Mouse (Mus musculus) embryonic facial prominence, embryonic 10.5 days (tissue): ENCODE data around the gene Echs1. TPM values are rescaled to one million over a fixed set of nuclear protein-coding genes. Genes with fewer than 3 reads are reported as not detected.

Experiments
- polyA plus RNA-seq: library from polyadenylated mRNA; unstranded; fragments of >200 nt; fragmentation: Nextera tagmentation; extraction: Ambion mirVana; gene quantifications from 2 replicates; pipeline ENCODE4 v1.2.1, GENCODE M21; 2016

Echs1 gene
- polyA plus RNA-seq, 1 experiment from 2014 or later = 174 TPM

Other genes with a start within 250 kb of the Echs1 start
- gene Kndc1, start 221.8 kb downstream of the Echs1 start, polyA plus RNA-seq = 0.11 and 0.40 TPM in 2 replicates
- gene Utf1, start 172.7 kb downstream of the Echs1 start, polyA plus RNA-seq = 0.20 and 0.36 TPM in 2 replicates
- 0.92 and 1.3 TPM in 2 replicates for gene 6430531B16Rik, start 137.7 kb downstream of the Echs1 start, polyA plus RNA-seq
- gene Adam8, start 123.9 kb downstream of the Echs1 start, polyA plus RNA-seq = 1.7 and 2.3 TPM in 2 replicates
- 39.2 and 42.7 TPM in 2 replicates for gene Zfp511, start 80.1 kb downstream of the Echs1 start, polyA plus RNA-seq
- gene Tubgcp2, start 79.8 kb downstream of the Echs1 start, polyA plus RNA-seq = 80.2 and 80.8 TPM in 2 replicates
- 2.6 and 9.9 TPM in 2 replicates for gene Msx3, start 67.4 kb downstream of the Echs1 start, polyA plus RNA-seq
- gene Caly, start 33.9 kb downstream of the Echs1 start, polyA plus RNA-seq = 0.98 and 1.4 TPM in 2 replicates
- not detected in 2 replicates for gene Prap1, start 23.1 kb downstream of the Echs1 start, polyA plus RNA-seq
- 12.4 and 15.9 TPM in 2 replicates for gene Fuom, start 14.0 kb downstream of the Echs1 start, polyA plus RNA-seq
- gene Paox, start 677 bp downstream of the Echs1 start, polyA plus RNA-seq = 18.6 and 21.3 TPM in 2 replicates
- gene Mtg1, start 21.1 kb upstream of the Echs1 start, polyA plus RNA-seq = 25.3 and 31.3 TPM in 2 replicates
- 0.15 and 0.67 TPM in 2 replicates for gene Sprn, start 38.4 kb upstream of the Echs1 start, polyA plus RNA-seq
- gene Olfr522, start 48.3 kb upstream of the Echs1 start, polyA plus RNA-seq = not detected in 2 replicates
- gene Olfr523, start 56.7 kb upstream of the Echs1 start, polyA plus RNA-seq = not detected in 2 replicates
- gene Olfr524, start 89.5 kb upstream of the Echs1 start, polyA plus RNA-seq = not detected in 2 replicates
- gene Cd163l1, start 101.8 kb upstream of the Echs1 start, polyA plus RNA-seq = not detected in 2 replicates
- not detected in 2 replicates for gene 5830411N06Rik, start 130.8 kb upstream of the Echs1 start, polyA plus RNA-seq
- 0.03 TPM in 1 of 2 replicates, not detected in the other for gene Olfr525, start 204.4 kb upstream of the Echs1 start, polyA plus RNA-seq
- gene Olfr527, start 217.5 kb upstream of the Echs1 start, polyA plus RNA-seq = not detected in 2 replicates
- not detected in 2 replicates for gene Olfr60, start 245.2 kb upstream of the Echs1 start, polyA plus RNA-seq